Mouse (Mus musculus) cerebellum, adult 2 months (tissue): ENCODE measurements around the gene Kif18a.

Experiments used
- CTCF ChIP-seq: fragments of 200-500 bp; IDR thresholded peaks from 2 replicates; pipeline ENCODE4 v1.5.1; 2011; ENCODE audit warnings: low read depth, mild to moderate bottlenecking, control low read depth, low read length, moderate library complexity, borderline replicate concordance; ENCODE audit not compliant: insufficient read depth
- POLR2A ChIP-seq: fragments of 200-500 bp; IDR thresholded peaks from 2 replicates; pipeline ENCODE4 v1.6.1; 2011; ENCODE audit warnings: low read length, control low read depth, borderline replicate concordance; ENCODE audit not compliant: insufficient read depth

DNA sequence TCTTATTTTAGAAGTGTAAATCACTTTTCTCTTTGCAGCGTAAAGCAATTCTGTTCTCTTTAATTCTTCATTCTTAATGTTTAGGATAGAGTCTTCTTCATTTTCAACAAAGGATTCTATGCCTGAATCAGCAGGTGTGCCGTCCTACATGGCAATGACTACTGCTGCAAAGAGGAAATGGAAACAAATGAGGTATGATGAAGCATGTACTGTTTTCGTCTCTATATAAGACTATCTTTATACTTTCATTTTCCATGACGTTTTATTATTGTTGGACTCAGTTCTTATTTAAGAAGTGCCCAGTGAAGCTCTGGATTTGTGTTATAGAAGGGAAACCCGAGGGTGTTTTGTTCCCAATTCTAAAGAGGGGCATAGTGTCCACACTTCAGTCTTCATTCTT is 53.7 kb downstream of the Kif18a start:
- no peak for TF ChIP-seq CTCF
- TF ChIP-seq POLR2A: no peak
